Mouse (Mus musculus) layer of hippocampus, adult 18-20 months (tissue): Measurements from ENCODE around the gene Snrpd3. TPM values are rescaled to one million over a fixed set of nuclear protein-coding genes. Genes with fewer than 3 reads are reported as not detected.
"Not testable (repeated sequence)": the region's sequence is repeated elsewhere in the genome, so short reads cannot be mapped to it uniquely, and the experiment has no call there.

ENCODE experiments used
- DNase-seq, 2 experiments: peaks; one replicate each; pipeline ENCODE4 v3.0.0; 2022; ENCODE audit warnings: low spot score in 2 of 2
- long read RNA-seq: library from polyadenylated mRNA; stranded (forward); transcript quantifications from one replicate; pipeline ENCODE4 v2.0.0, GENCODE M21; 2021
- total RNA-seq, 2 experiments: library from RNA; stranded (reverse); gene quantifications; 2 replicates each; pipeline ENCODE4 v1.2.3; 2021

Gene Snrpd3
- total RNA-seq = 10 to 100 TPM; 63.1 to 67.3 TPM
- long read RNA-seq, transcript Snrpd3-201 (4 exons, 3,036 nt) = major isoform, 13 of 18 reads
- long read RNA-seq, partial matches to known transcripts = 5 of 18 reads
- long read RNA-seq, other reads (novel, unspliced or antisense) = 0 of 18 reads

GRCm38 (mm10) chr10:75517073-75517757 lies at the start of gene Snrpd3:
Snrpd3 (plus strand) TSS chr10:75517551.
- peak; percentile 86 to 93 for DNase-seq

- DNase-seq = no peak
Measured at GRCm38 (mm10) chr10:75473411-75473810, 43.9 kb upstream of the Snrpd3 start.

GRCm38 (mm10) chr10:75474571-75474970 lies 42.8 kb upstream of the Snrpd3 start:
- no peak for DNase-seq

GRCm38 (mm10) chr10:75475139-75475850 lies 42.1 kb upstream of the Snrpd3 start:
- not testable (repeated sequence) for DNase-seq

- DNase-seq = no peak
Measured at GRCm38 (mm10) chr10:75477034-75477433, 40.3 kb upstream of the Snrpd3 start.

- DNase-seq = no peak
Measured at GRCm38 (mm10) chr10:75479955-75480354, 37.4 kb upstream of the Snrpd3 start.

- DNase-seq = no peak
Measured at GRCm38 (mm10) chr10:75481703-75482102, 35.6 kb upstream of the Snrpd3 start.

GRCm38 (mm10) chr10:75482271-75482670 lies 35.1 kb upstream of the Snrpd3 start:
- no peak for DNase-seq

- no peak for DNase-seq
Measured at GRCm38 (mm10) chr10:75482919-75483483, 34.4 kb upstream of the Snrpd3 start.

GRCm38 (mm10) chr10:75484066-75484465 lies 33.3 kb upstream of the Snrpd3 start:
- no peak for DNase-seq

- DNase-seq = no peak
Measured at GRCm38 (mm10) chr10:75484767-75485166, 32.6 kb upstream of the Snrpd3 start.

GRCm38 (mm10) chr10:75486086-75486979 lies 31.0 kb upstream of the Snrpd3 start:
- peak; percentile 45 to 89 for DNase-seq

- DNase-seq = no peak
Measured at GRCm38 (mm10) chr10:75487131-75487530, 30.2 kb upstream of the Snrpd3 start.

GRCm38 (mm10) chr10:75489522-75489921 lies 27.8 kb upstream of the Snrpd3 start:
- no peak for DNase-seq

GRCm38 (mm10) chr10:75490731-75491130 lies 26.6 kb upstream of the Snrpd3 start:
- no peak for DNase-seq

GRCm38 (mm10) chr10:75491234-75491935 lies 26.0 kb upstream of the Snrpd3 start:
- no peak for DNase-seq

- DNase-seq = no peak
Measured at GRCm38 (mm10) chr10:75491936-75492262, 25.5 kb upstream of the Snrpd3 start.

- DNase-seq = no peak
Measured at GRCm38 (mm10) chr10:75495304-75495703, 22.0 kb upstream of the Snrpd3 start.

GRCm38 (mm10) chr10:75495921-75496320 lies 21.4 kb upstream of the Snrpd3 start:
- no peak for DNase-seq

GRCm38 (mm10) chr10:75499214-75499613 lies 18.1 kb upstream of the Snrpd3 start:
- DNase-seq = not testable (repeated sequence)

- DNase-seq = no peak
Measured at GRCm38 (mm10) chr10:75499791-75500190, 17.6 kb upstream of the Snrpd3 start.
